Mouse (Mus musculus) embryonic facial prominence, embryonic 15.5 days (tissue): ENCODE data around the gene Srsf3. TPM values are rescaled to one million over a fixed set of nuclear protein-coding genes. Genes with fewer than 3 reads are reported as not detected.

ENCODE experiments used
- polyA plus RNA-seq: library from polyadenylated mRNA; unstranded; fragments of >200 nt; fragmentation: Nextera tagmentation; extraction: Ambion mirVana; gene quantifications from 2 replicates; pipeline ENCODE4 v1.2.1, GENCODE M21; 2015

Srsf3 gene
- polyA plus RNA-seq, 1 experiment from 2014 or later: 485 TPM

Other genes with a start within 250 kb of the Srsf3 start
- 11.2 and 13.4 TPM in 2 replicates for gene Brpf3, start 231.5 kb upstream of the Srsf3 start, polyA plus RNA-seq
- 6.7 and 7.9 TPM in 2 replicates for gene Pnpla1, start 174.2 kb upstream of the Srsf3 start, polyA plus RNA-seq
- gene 4930539E08Rik, start 117.3 kb upstream of the Srsf3 start, polyA plus RNA-seq: 0.28 and 0.45 TPM in 2 replicates
- 0.21 TPM in 1 of 2 replicates, not detected in the other for gene Pxt1, start 88.8 kb upstream of the Srsf3 start, polyA plus RNA-seq
- gene Kctd20, start 80.7 kb upstream of the Srsf3 start, polyA plus RNA-seq: 88.2 and 90.9 TPM in 2 replicates
- gene Stk38, start 24.6 kb upstream of the Srsf3 start, polyA plus RNA-seq: 111 and 122 TPM in 2 replicates
- 347 and 357 TPM in 2 replicates for gene Cdkn1a, start 58.3 kb downstream of the Srsf3 start, polyA plus RNA-seq
- gene Rab44, start 81.5 kb downstream of the Srsf3 start, polyA plus RNA-seq: 3.4 and 4.5 TPM in 2 replicates
- gene Cpne5, start 205.5 kb downstream of the Srsf3 start, polyA plus RNA-seq: 27.6 and 28.9 TPM in 2 replicates
- 129 and 132 TPM in 2 replicates for gene Ppil1, start 231.6 kb downstream of the Srsf3 start, polyA plus RNA-seq
- 82.1 and 85.8 TPM in 2 replicates for gene BC004004, start 236.2 kb downstream of the Srsf3 start, polyA plus RNA-seq